9 mouse cellular contexts compared by ENCODE assay signal in the genomic region with DNA sequence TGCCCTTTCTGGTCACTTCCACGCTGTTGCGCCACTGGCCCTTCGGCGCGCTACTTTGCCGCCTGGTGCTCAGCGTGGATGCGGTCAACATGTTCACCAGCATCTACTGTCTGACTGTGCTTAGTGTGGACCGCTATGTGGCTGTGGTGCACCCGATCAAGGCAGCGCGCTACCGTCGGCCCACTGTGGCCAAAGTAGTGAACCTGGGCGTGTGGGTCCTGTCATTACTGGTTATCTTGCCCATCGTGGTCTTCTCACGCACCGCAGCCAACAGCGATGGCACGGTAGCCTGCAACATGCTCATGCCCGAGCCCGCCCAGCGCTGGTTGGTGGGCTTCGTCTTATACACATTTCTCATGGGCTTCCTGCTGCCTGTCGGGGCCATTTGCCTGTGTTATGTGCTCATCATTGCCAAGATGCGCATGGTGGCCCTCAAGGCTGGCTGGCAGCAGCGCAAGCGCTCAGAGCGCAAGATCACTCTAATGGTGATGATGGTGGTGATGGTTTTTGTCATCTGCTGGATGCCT. TPM values are rescaled to one million over a fixed set of nuclear protein-coding genes. Genes with fewer than 3 reads are reported as not detected.
DNase-seq lines count a peak whose midpoint lies in the region; ATAC-seq and TF ChIP-seq lines count a peak whose summit lies in the region.
"Had no signal": no experiment of that assay in that cellular context is flagged by ENCODE, and none has a peak within 500 bp of the region (broad histone marks: within the 10 kb centered on the region; RNA-seq: fewer than 3 reads in every experiment).

No protein-coding gene starts in this region.

- H3K9me3 ChIP-seq in heart, embryonic 11.5 days (replicated peaks; ENCODE audit: control insufficient read depth, low read length): no peaks in the 10 kb centered on the region
- H3K9me3 ChIP-seq in hindbrain, embryonic 12.5 days (replicated peaks): no peaks in the 10 kb centered on the region
- no peaks in the 10 kb centered on the region for H3K9me3 ChIP-seq in limb, embryonic 12.5 days

- no peaks in the 10 kb centered on the region for H3K36me3 ChIP-seq in heart, embryonic 11.5 days (ENCODE audit: control insufficient read depth, insufficient read depth, low read length)
- no peaks in the 10 kb centered on the region for H3K36me3 ChIP-seq in hindbrain, embryonic 12.5 days
- H3K36me3 ChIP-seq in limb, embryonic 12.5 days: no peaks in the 10 kb centered on the region

- WGBS in heart, embryonic 11.5 days (ENCODE audit: insufficient replicate concordance): 5% methylated on average over 29 of the region's 29 CpGs
- WGBS in hindbrain, embryonic 12.5 days: 2% methylated on average over 29 of the region's 29 CpGs
- 4% methylated on average over 29 of the region's 29 CpGs for WGBS in limb, embryonic 12.5 days

- no peak for TF ChIP-seq CTCF in cortical plate, adult 2 months (IDR thresholded peaks at IDR 0.05; ENCODE audit: extremely low read depth, insufficient read depth, low read length)

- DNase-seq in heart, postnatal 14 days: no peak
- peak; percentile 32 for DNase-seq in retina, postnatal 1 day
- DNase-seq in urinary bladder, postnatal 4 days (ENCODE audit: low spot score in 2 of 2): no peak
- no peak for DNase-seq in T-cell, adult 2 months (ENCODE audit: low spot score)

- H3K4me1 ChIP-seq in heart, embryonic 11.5 days (ENCODE audit: control insufficient read depth, insufficient read depth, low read length): peaks cover 7% of the 10 kb centered on the region
- no peaks in the 10 kb centered on the region for H3K4me1 ChIP-seq in cortical plate, adult 2 months (ENCODE audit: control insufficient read depth, insufficient read depth, low read length)
- H3K4me1 ChIP-seq in hindbrain, embryonic 12.5 days: peaks cover 39% of the 10 kb centered on the region
- H3K4me1 ChIP-seq in limb, embryonic 12.5 days (replicated peaks): peaks cover 26% of the 10 kb centered on the region

- H3K9ac ChIP-seq in heart, embryonic 11.5 days (ENCODE audit: low read depth, low read length): no peak overlapping the region
- H3K9ac ChIP-seq in hindbrain, embryonic 12.5 days: 0 out of 2 replicates have a peak overlapping the region, but pooled peaks have one; percentile 32
- H3K9ac ChIP-seq in limb, embryonic 12.5 days (replicated peaks): peak overlapping the region; percentile 49; the same call in 1 of the 2 replicates

- no peak; the same call in 1 of the 2 replicates for TF ChIP-seq POLR2A in cortical plate, adult 2 months (IDR thresholded peaks at IDR 0.05; ENCODE audit: extremely low read depth, insufficient read depth, low read length)

- ATAC-seq in heart, embryonic 11.5 days (replicated peaks; ENCODE audit: insufficient number of reproducible peaks, low FRiP score, low TSS enrichment): no peak
- peak; percentile 38; the same call in 1 of the 2 replicates for ATAC-seq in hindbrain, embryonic 12.5 days (ENCODE audit: low FRiP score)
- ATAC-seq in limb, embryonic 12.5 days (ENCODE audit: insufficient number of reproducible peaks, insufficient read depth, low FRiP score, low TSS enrichment, low read depth): no peak

- peaks cover 36% of the 10 kb centered on the region for H3K27me3 ChIP-seq in heart, embryonic 11.5 days (ENCODE audit: control insufficient read depth, insufficient read depth, low read length)
- H3K27me3 ChIP-seq in hindbrain, embryonic 12.5 days: peaks cover 53% of the 10 kb centered on the region
- peaks cover 45% of the 10 kb centered on the region for H3K27me3 ChIP-seq in limb, embryonic 12.5 days

- peak overlapping the region; percentile 91 for H3K4me2 ChIP-seq in heart, embryonic 11.5 days
- H3K4me2 ChIP-seq in hindbrain, embryonic 12.5 days (replicated peaks): peak overlapping the region; percentile 86
- H3K4me2 ChIP-seq in limb, embryonic 12.5 days: peak overlapping the region; percentile 98

- intact Hi-C loops in heart, postnatal 14 days (cut with DNase I): loop anchor here (10.0 kb wide), 2 partner anchors 422 to 592 kb away; no protein-coding TSS in a partner anchor

- peak overlapping the region; percentile 48 for H3K4me3 ChIP-seq in heart, embryonic 11.5 days (ENCODE audit: low read depth, low read length)
- H3K4me3 ChIP-seq in cortical plate, adult 2 months (ENCODE audit: insufficient read depth, low read length): peak overlapping the region; percentile 64
- peak overlapping the region; percentile 51 for H3K4me3 ChIP-seq in hindbrain, embryonic 12.5 days
- H3K4me3 ChIP-seq in limb, embryonic 12.5 days (replicated peaks): peak overlapping the region; percentile 54

- H3K27ac ChIP-seq in heart, embryonic 11.5 days (ENCODE audit: low read depth, low read length): no peak overlapping the region
- no peak overlapping the region for H3K27ac ChIP-seq in cortical plate, adult 2 months (ENCODE audit: insufficient read depth, low read length)
- H3K27ac ChIP-seq in hindbrain, embryonic 12.5 days: no peak overlapping the region
- no peak overlapping the region for H3K27ac ChIP-seq in limb, embryonic 12.5 days

RNA-seq across cellular contexts. Expression of a gene that starts 1.4 kb away (rescaled TPM):
- polyA plus RNA-seq in heart, embryonic 11.5 days (2014; fragmentation: Nextera tagmentation; extraction: Ambion mirVana): 0.13 TPM in 1 of 2 replicates, not detected in the other
- under 1 TPM in 1 of 2 experiments, not detected in 1; 0.12 TPM for total RNA-seq in heart, postnatal 14 days (2021)
- polyA plus RNA-seq in cortical plate, adult 2 months (2012; rRNA removed): 18.0 and 20.4 TPM in 2 replicates
- 1.5 and 1.8 TPM in 2 replicates for polyA plus RNA-seq in hindbrain, embryonic 12.5 days (2016; fragmentation: Nextera tagmentation; extraction: Ambion mirVana)
- polyA plus RNA-seq in limb, embryonic 12.5 days (2016; fragmentation: Nextera tagmentation; extraction: Ambion mirVana): 1.4 and 1.9 TPM in 2 replicates

RNA-seq across cellular contexts. Expression of a gene that starts 56.1 kb away (rescaled TPM):
- 11.0 and 12.8 TPM in 2 replicates for polyA plus RNA-seq in heart, embryonic 11.5 days (2014; fragmentation: Nextera tagmentation; extraction: Ambion mirVana)
- 10 to 100 TPM; 22.1 to 25.9 TPM for total RNA-seq in heart, postnatal 14 days (2021)
- polyA plus RNA-seq in cortical plate, adult 2 months (2012; rRNA removed): 2.7 and 3.2 TPM in 2 replicates
- 7.9 and 8.4 TPM in 2 replicates for polyA plus RNA-seq in hindbrain, embryonic 12.5 days (2016; fragmentation: Nextera tagmentation; extraction: Ambion mirVana)
- polyA plus RNA-seq in limb, embryonic 12.5 days (2016; fragmentation: Nextera tagmentation; extraction: Ambion mirVana): 8.9 and 10.7 TPM in 2 replicates
- total RNA-seq: MEL had no signal
